Mouse (Mus musculus): ENCODE measurements around the gene Afmid.

GRCm38 (mm10) chr11:117848985-117849671 is 23.4 kb downstream of the Afmid start, which contains the start of gene Birc5:
- TF ChIP-seq CTCF (IDR thresholded peaks at IDR 0.05) (no peak), EP300 (IDR thresholded peaks at IDR 0.05) (no peak)

All from lung, postnatal 0 days (tissue).